Mouse (Mus musculus) limb, embryonic 15.5 days (tissue): Measurements from ENCODE around the gene Ttpal. TPM values are rescaled to one million over a fixed set of nuclear protein-coding genes. Genes with fewer than 3 reads are reported as not detected.

ENCODE experiments used
- ATAC-seq: fragments of 200-750 bp; cut with Nextera tagmentation; 2 replicates; pipeline ENCODE4 v1.8.0; 2017; ENCODE audit warnings: low read depth, moderate TSS enrichment; ENCODE audit not compliant: insufficient number of reproducible peaks, low FRiP score, low TSS enrichment
- H3K27ac ChIP-seq: fragments of 300-500 bp; sonication (generic); 2 replicates; pipeline ENCODE4 v1.5.1; 2015; ENCODE audit warnings: moderate library complexity, mild to moderate bottlenecking, inconsistent platforms
- H3K27me3 ChIP-seq: fragments of 300-500 bp; sonication (generic); 2 replicates; pipeline ENCODE4 v1.6.1; 2015; ENCODE audit warnings: inconsistent platforms
- H3K36me3 ChIP-seq: fragments of 300-500 bp; sonication (generic); 2 replicates; pipeline ENCODE4 v1.6.1; 2015; ENCODE audit warnings: inconsistent platforms
- H3K4me1 ChIP-seq: fragments of 300-500 bp; sonication (generic); 2 replicates; pipeline ENCODE4 v1.6.1; 2015; ENCODE audit warnings: inconsistent platforms
- H3K4me2 ChIP-seq: fragments of 300-500 bp; sonication (generic); 2 replicates; pipeline ENCODE4 v1.6.1; 2015; ENCODE audit warnings: mild to moderate bottlenecking, inconsistent platforms
- H3K4me3 ChIP-seq: fragments of 300-500 bp; sonication (generic); 2 replicates; pipeline ENCODE4 v1.5.1; 2015; ENCODE audit warnings: mild to moderate bottlenecking, inconsistent platforms
- H3K9ac ChIP-seq: fragments of 300-500 bp; sonication (generic); 2 replicates; pipeline ENCODE4 v1.6.1; 2015; ENCODE audit warnings: inconsistent platforms
- H3K9me3 ChIP-seq: fragments of 300-500 bp; sonication (generic); 2 replicates; pipeline ENCODE4 v1.6.1; 2016; ENCODE audit warnings: inconsistent platforms
- WGBS: fragments of 180-500 bp; shearing (Covaris S2); methylation state at CpG from one replicate; pipeline ENCODE4 v1.1.7; 2015; 5-methylcytosine and 5-hydroxymethylcytosine counted together
- polyA plus RNA-seq: library from polyadenylated mRNA; unstranded; fragments of >200 nt; fragmentation: Nextera tagmentation; extraction: Ambion mirVana; gene quantifications from 2 replicates; pipeline ENCODE4 v1.2.1, GENCODE M21; 2015

The Ttpal gene
- polyA plus RNA-seq, 1 experiment from 2014 or later = 42.8 TPM

DNA sequence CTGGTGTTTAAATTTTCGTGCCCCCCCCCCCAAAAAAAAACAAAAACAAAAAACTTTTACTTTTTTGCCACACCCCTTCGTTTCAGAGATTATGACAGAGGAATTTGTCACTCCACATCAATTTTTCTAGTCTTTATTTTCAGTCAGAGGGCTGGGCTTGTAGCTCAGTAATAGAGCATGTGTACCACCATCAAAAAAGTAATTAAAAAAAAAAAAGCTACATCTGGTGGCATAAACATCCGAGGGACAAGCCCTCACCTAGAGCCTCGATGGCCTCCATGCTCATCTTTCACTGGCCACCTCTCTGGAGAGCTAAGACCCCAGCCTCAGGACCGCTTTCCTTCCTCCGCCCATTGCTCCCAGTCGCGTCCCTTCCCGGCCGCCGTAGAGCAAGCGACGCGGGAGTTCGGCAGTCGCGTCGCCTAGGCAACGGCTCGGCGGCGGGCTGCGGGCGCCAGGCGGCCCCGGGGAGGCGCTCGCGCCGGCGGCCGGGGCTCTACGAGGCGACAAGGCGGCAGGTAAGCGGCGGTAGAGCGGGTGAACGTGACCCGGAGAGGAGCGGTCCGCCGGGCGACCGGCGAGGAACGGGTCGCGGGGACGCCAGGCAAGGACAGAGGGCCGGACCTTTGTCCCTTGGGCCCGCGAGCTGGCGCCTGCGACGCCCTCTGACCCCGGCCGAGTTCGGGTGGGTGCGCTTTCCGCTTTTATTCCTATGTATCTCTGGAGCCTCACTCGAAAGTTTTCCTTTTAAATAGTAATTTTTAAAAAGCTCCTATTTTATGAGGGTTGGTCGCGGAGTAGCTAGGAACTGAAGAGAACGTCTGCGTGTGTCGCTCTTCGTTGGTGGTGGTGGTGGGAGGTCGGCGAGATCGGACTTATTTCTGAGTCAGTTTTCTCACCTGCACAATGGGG is 56.1 kb downstream of the Ttpal start, which contains the start of gene Pkig:
Gene Pkig, plus strand, starts transcription at position 412 of the 912 bp plus-strand sequence.
- Histone ChIP-seq H3K4me2 (peak within 1 kb of the TSS; percentile 65), H3K9me3 (no peaks in the 10 kb centered on the region), H3K4me1 (peaks cover 17% of the 10 kb centered on the region; the same call in 1 of the 2 replicates), H3K9ac (peak within 1 kb of the TSS; percentile 76), H3K4me3 (peak within 1 kb of the TSS; percentile 81), H3K27me3 (no peaks in the 10 kb centered on the region), H3K27ac (peak within 1 kb of the TSS; percentile 85), H3K36me3 (no peaks in the 10 kb centered on the region)
- peak; percentile 87 for ATAC-seq
- WGBS = under 1% methylated on average over 71 of the region's 71 CpGs

DNA sequence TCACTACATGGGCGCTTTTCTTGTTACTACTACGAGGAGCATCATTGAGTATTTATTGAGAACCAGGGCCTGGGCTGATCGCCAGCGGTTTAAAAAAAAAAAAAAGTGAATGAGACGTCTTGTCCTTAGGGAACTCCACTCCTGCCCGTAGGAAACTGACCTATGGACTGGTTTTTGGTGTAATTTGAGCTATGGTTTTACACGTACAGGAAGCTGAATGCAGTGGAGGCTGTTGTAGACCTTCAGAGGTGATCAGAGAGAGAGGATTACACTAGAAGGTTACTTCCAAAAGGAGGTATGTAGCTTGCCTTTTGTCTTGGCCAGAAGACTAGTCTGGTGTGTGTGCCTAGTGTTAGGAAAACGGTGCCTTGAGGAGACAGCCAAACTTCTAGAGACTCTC is 56.8 kb downstream of the Ttpal start:
- Histone ChIP-seq H3K9me3 (no peaks in the 10 kb centered on the region), H3K4me2 (peak overlapping the region; percentile 65), H3K9ac (peak overlapping the region; percentile 76; the same call in 1 of the 2 replicates), H3K36me3 (no peaks in the 10 kb centered on the region), H3K4me3 (peak overlapping the region; percentile 81), H3K27ac (peak overlapping the region; percentile 66), H3K27me3 (no peaks in the 10 kb centered on the region), H3K4me1 (peaks cover 17% of the 10 kb centered on the region; the same call in 1 of the 2 replicates)
- WGBS = under 1% methylated on average over 8 of the region's 8 CpGs
- ATAC-seq = no peak

DNA sequence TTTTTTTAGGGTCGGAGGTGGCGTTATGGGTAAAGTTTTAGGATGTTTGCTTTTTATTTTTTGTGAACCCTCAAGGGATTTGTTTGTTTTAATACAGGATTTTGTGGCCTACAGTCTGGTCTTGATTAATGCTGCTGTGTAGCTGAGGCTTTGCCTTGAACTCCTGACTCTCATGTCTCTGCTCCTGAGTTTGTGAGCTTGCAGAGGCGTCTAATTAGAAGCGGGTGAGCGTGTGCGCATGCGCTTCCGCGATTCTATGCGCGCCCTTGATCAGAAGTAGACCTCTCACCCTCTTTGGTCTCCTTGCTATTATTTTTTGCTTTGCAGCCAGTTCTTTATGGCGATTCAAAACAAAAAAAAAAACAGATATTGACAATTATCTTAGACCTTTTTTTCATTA is 57.3 kb downstream of the Ttpal start:
- Histone ChIP-seq H3K27ac (no peak overlapping the region), H3K4me3 (peak overlapping the region; percentile 81), H3K36me3 (no peaks in the 10 kb centered on the region), H3K9ac (no peak overlapping the region), H3K9me3 (no peaks in the 10 kb centered on the region), H3K4me2 (peak overlapping the region; percentile 65), H3K27me3 (no peaks in the 10 kb centered on the region), H3K4me1 (peaks cover 17% of the 10 kb centered on the region; the same call in 1 of the 2 replicates)
- ATAC-seq = no peak
- WGBS = 72% methylated on average over 12 of the region's 12 CpGs

DNA sequence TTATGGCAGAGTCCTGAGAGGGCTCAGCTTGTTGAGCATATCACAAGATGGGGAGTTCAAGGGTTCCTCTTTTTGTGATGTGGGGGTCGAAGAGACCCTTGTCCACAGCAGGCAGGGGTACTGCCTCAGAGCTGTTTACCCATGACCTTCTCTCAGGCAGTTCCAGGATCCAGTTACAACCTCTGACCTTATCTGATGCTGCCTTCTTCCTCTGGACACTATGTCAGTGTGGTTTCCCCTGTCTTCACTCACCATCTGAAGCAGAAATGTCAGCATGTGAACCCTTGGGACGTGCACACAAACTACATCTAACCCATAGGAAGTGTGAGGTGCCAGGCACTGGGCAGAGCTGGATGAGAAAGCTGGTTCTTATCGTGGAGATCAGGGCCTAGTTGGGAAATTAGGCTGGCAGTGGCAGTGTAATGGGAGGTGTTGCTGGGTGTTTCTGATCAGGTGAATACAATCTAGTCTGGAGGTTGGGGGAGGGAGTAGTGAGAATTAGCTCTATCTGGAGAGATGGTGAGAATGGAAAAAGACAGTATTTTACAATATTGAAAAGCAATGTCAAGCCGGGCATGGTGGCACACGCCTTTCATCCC is 58.1 kb downstream of the Ttpal start:
- Histone ChIP-seq H3K27ac (no peak overlapping the region), H3K9ac (no peak overlapping the region), H3K4me2 (no peak overlapping the region), H3K4me3 (no peak overlapping the region), H3K4me1 (peaks cover 17% of the 10 kb centered on the region; the same call in 1 of the 2 replicates), H3K36me3 (no peaks in the 10 kb centered on the region), H3K27me3 (no peaks in the 10 kb centered on the region), H3K9me3 (no peaks in the 10 kb centered on the region)
- WGBS = 85% methylated on average over 5 of the region's 5 CpGs
- ATAC-seq = no peak

DNA sequence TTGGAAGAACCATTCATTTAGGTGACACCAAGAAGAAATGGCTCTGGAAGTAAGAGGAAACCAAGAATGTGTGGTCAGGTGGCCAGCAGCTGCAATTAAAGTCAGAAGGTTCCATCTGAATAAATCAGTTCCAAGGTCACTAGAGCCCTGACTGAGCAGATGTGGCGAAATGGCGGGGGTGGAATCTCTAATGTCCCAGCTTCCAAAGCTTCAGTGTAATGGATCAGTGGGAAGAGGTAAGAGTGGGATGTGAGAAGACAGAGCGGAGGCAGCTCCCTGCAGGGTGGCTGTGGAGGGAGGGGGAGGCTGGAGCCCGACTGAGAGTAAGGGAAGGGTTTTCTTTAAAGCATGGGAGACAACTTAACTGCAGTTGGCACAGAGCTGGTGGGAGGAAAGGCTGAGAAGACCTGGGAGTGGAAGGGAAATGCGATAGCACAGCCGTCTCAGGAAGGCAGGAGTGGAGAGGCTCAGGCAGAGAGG is 59.3 kb downstream of the Ttpal start:
- no peak overlapping the region for H3K27ac ChIP-seq
- WGBS = 56% methylated on average over 6 of the region's 6 CpGs
- no peaks in the 10 kb centered on the region for H3K9me3 ChIP-seq
- H3K36me3 ChIP-seq = no peaks in the 10 kb centered on the region
- no peak overlapping the region for H3K9ac ChIP-seq
- no peak for ATAC-seq
- no peak overlapping the region for H3K4me2 ChIP-seq
- H3K4me1 ChIP-seq = peaks cover 17% of the 10 kb centered on the region; the same call in 1 of the 2 replicates
- no peaks in the 10 kb centered on the region for H3K27me3 ChIP-seq
- H3K4me3 ChIP-seq = no peak overlapping the region

DNA sequence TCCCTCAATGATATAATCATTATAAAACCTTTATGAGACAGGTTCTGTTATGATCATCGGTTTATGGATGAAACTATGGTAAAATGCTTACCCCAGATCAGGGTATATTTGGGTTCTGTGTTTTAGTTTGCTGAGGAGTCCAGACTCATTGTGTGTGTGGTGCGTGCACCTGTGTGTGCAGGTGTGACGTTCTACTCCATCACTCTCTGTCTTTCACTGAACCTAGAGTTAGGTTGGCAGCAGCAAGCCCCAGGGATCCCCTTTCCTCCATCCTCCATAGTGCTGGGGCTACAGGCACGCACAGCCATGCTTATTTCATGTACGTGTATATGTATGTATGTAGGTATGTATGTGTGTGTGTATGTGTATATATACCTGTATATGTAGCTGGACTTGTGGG is 60.0 kb downstream of the Ttpal start:
- Histone ChIP-seq H3K9me3 (no peaks in the 10 kb centered on the region), H3K4me2 (no peak overlapping the region), H3K27ac (no peak overlapping the region), H3K36me3 (no peaks in the 10 kb centered on the region), H3K4me3 (no peak overlapping the region), H3K27me3 (no peaks in the 10 kb centered on the region), H3K4me1 (peaks cover 17% of the 10 kb centered on the region; the same call in 1 of the 2 replicates), H3K9ac (no peak overlapping the region)
- no peak for ATAC-seq
- WGBS = 91% methylated on average over 5 of the region's 5 CpGs

DNA sequence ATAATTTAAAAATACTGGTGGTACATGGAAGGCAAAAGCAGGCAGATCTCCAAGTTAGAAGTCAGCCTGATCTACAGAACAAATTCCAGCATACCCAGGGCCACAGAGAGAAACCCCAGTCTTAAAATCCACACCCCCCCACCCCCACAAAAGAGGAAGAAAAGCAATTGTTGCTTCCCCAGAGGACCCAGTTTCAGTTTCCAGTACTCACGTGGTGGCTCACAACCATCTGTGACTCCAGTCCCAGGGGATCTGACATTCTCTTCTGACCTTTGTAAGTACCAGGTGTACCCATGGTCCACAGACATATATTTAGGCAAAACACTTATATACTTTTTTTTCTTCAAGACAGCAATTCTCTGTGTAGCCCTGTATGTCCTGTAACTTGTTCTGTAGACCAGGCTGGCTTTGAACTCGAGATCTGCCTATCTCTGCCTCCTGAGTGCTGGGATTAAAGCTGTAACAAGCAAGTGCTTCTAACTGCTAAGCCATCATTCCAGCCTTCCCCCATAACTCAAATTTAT is 60.6 kb downstream of the Ttpal start:
- Histone ChIP-seq H3K4me3 (no peak overlapping the region), H3K9me3 (no peaks in the 10 kb centered on the region), H3K27ac (no peak overlapping the region), H3K4me1 (peaks cover 17% of the 10 kb centered on the region; the same call in 1 of the 2 replicates), H3K9ac (no peak overlapping the region), H3K4me2 (no peak overlapping the region), H3K36me3 (no peaks in the 10 kb centered on the region), H3K27me3 (no peaks in the 10 kb centered on the region)
- no peak for ATAC-seq
- WGBS = 68% methylated on average over 2 of the region's 2 CpGs

DNA sequence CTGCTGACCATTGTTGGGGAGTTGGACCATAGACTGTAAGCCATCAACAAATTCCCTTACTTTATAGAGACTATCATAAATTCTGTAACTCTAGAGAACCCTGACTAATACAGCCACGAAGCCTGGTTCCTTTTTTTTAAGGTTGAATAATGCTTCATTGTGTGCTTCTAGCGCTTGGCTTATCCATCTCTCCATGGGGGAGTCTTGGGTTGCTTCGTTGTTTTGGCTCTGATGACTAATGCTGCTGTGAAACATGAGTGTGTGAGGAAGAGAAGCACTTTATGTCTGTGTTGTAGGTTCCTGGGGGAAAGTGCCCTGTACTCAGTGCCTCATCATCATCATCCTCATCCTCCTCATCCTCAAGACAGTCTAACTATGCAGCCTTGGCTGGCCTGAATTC is 61.8 kb downstream of the Ttpal start:
- Histone ChIP-seq H3K4me3 (no peak overlapping the region), H3K36me3 (no peaks in the 10 kb centered on the region), H3K4me1 (peaks cover 15% of the 10 kb centered on the region; the same call in 1 of the 2 replicates), H3K27ac (no peak overlapping the region), H3K9ac (no peak overlapping the region), H3K9me3 (no peaks in the 10 kb centered on the region), H3K27me3 (no peaks in the 10 kb centered on the region), H3K4me2 (no peak overlapping the region)
- 55% methylated on average over 3 of the region's 3 CpGs for whole genome bisulfite sequencing
- ATAC-seq = no peak

DNA sequence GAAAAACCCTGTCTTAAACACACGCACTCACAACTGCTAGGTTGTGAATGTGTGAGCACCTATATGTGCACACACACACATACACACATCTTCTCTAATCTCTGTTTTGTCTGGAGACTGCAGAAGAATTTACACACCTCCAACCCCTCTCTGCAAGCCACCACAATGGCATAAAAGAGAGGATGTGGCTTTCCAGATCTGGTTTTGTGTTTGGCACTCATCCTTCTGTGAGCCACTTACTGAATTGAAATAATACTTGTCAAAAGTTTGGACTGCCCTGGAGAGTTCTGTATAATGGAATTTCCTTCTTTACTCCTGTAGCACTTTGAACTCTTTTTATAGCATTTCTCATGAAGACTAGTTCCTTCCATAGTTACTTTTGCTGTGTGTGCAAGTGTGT is 64.9 kb downstream of the Ttpal start:
- no peak overlapping the region for H3K9ac ChIP-seq
- 91% methylated on average over 1 of the region's 1 CpGs for WGBS
- H3K27ac ChIP-seq = 0 out of 2 replicates have a peak overlapping the region, but pooled peaks have one; percentile 17

More for the DNA sequence above, 64.9 kb downstream of the Ttpal start:
- Histone ChIP-seq H3K4me1 (no peaks in the 10 kb centered on the region), H3K4me2 (no peak overlapping the region), H3K27me3 (no peaks in the 10 kb centered on the region), H3K36me3 (no peaks in the 10 kb centered on the region), H3K4me3 (no peak overlapping the region), H3K9me3 (no peaks in the 10 kb centered on the region)
- no peak for ATAC-seq
